Mouse (Mus musculus) frontal cortex, postnatal 14 days (tissue): ENCODE measurements at regions not wholly inside any gene's neighbourhood (a gene's known extent, or its start where the extent isn't known, plus 50 kb on each side); places are given as distances from the start of the nearest gene placed in this dataset.
A peak's percentile ranks its signal among the peaks of the same experiment; 100 is the strongest.

Experiments
- DNase-seq, 2 experiments: peaks; one replicate each; pipeline ENCODE4 v3.0.0; 2022; ENCODE audit warnings: low spot score in 2 of 2

GRCm38 (mm10) chr12:7662027-7662426 lies 315.4 kb upstream of the Apob start:
- DNase-seq = peak in 1 of 2 experiments; percentile 3

- no peak for DNase-seq
Observed at GRCm38 (mm10) chr12:7670114-7670513, 307.3 kb upstream of the Apob start.

- no peak for DNase-seq
Observed at GRCm38 (mm10) chr12:7670561-7670960, 306.9 kb upstream of the Apob start.

- no peak for DNase-seq
Observed at GRCm38 (mm10) chr12:7691996-7692395, 285.5 kb upstream of the Apob start.

GRCm38 (mm10) chr12:7698324-7698944 lies 279.0 kb upstream of the Apob start:
- DNase-seq = no peak

- DNase-seq = no peak
Observed at GRCm38 (mm10) chr12:7709102-7709501, 268.3 kb upstream of the Apob start.

- DNase-seq = no peak
Observed at GRCm38 (mm10) chr12:7709872-7710271, 267.6 kb upstream of the Apob start.

GRCm38 (mm10) chr12:7715091-7715490 lies 262.4 kb upstream of the Apob start:
- no peak for DNase-seq

GRCm38 (mm10) chr12:7718556-7718955 lies 258.9 kb upstream of the Apob start:
- DNase-seq = peak in 1 of 2 experiments; percentile 6

- DNase-seq = no peak
Observed at GRCm38 (mm10) chr12:7719080-7719479, 258.4 kb upstream of the Apob start.

- no peak for DNase-seq
Observed at GRCm38 (mm10) chr12:7724992-7725391, 252.5 kb upstream of the Apob start.

- no peak for DNase-seq
Observed at GRCm38 (mm10) chr12:7738020-7738419, 239.4 kb upstream of the Apob start.

GRCm38 (mm10) chr12:7738629-7739351 lies 238.7 kb upstream of the Apob start:
- no peak for DNase-seq

- DNase-seq = no peak
Observed at GRCm38 (mm10) chr12:7739352-7739994, 238.0 kb upstream of the Apob start.

- DNase-seq = no peak
Observed at GRCm38 (mm10) chr12:7746708-7747107, 230.7 kb upstream of the Apob start.

GRCm38 (mm10) chr12:7749319-7750238 lies 227.9 kb upstream of the Apob start:
- DNase-seq = no peak

- DNase-seq = no peak
Observed at GRCm38 (mm10) chr12:7754861-7755260, 222.6 kb upstream of the Apob start.

- no peak for DNase-seq
Observed at GRCm38 (mm10) chr12:7764795-7765697, 212.4 kb upstream of the Apob start.

GRCm38 (mm10) chr12:7774127-7774526 lies 203.3 kb upstream of the Apob start:
- no peak for DNase-seq

GRCm38 (mm10) chr12:7776335-7776734 lies 201.1 kb upstream of the Apob start:
- no peak for DNase-seq
